In the genomic region with DNA sequence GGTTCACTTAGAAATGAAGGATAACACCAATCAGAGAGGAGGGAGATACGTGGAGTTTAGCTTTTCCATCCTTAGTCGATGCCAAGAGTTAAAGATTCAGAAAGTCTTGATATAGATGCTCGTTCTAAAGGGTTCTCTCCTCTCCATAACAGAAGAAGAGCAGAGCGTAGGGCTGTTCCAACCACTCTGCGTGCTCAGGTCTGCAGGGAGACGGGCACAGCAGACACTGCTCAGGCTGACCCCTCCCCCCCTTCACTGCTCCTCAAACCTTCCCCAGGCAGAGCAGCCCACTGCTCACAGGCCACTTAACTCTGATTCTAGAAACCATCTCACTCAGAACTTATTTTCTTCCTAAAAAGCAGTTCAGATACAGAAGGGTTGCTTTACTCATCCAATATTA, we compare ENCODE assay signal across 22 mouse cellular contexts. TPM values are rescaled to one million over a fixed set of nuclear protein-coding genes. Genes with fewer than 3 reads are reported as not detected.
DNase-seq lines count a peak whose midpoint lies in the region; TF ChIP-seq lines count a peak whose summit lies in the region.
"Had no signal": no experiment of that assay in that cellular context is flagged by ENCODE, and none has a peak within 500 bp of the region (broad histone marks: within the 10 kb centered on the region; RNA-seq: fewer than 3 reads in every experiment).

No protein-coding gene starts in this region.

- H3K27ac ChIP-seq in spleen, adult 2 months (ENCODE audit: insufficient read depth, low read length) = peak overlapping the region; percentile 52
- H3K27ac ChIP-seq: embryonic facial prominence, embryonic 13.5 days; embryonic facial prominence, embryonic 15.5 days; forebrain, embryonic 10.5 days; forebrain, embryonic 12.5 days had no signal

- no peaks in the 10 kb centered on the region for H3K4me1 ChIP-seq in spleen, adult 2 months (ENCODE audit: control insufficient read depth, insufficient read depth, insufficient read length)
- H3K4me1 ChIP-seq: embryonic facial prominence, embryonic 13.5 days; embryonic facial prominence, embryonic 15.5 days; forebrain, embryonic 10.5 days; forebrain, embryonic 12.5 days had no signal

- WGBS in spleen, adult 2 months = 72% methylated on average over 6 of the region's 6 CpGs

- no peaks in the 10 kb centered on the region for H3K27me3 ChIP-seq in spleen, adult 2 months (ENCODE audit: control insufficient read depth, insufficient read depth, low read length)
- H3K27me3 ChIP-seq: embryonic facial prominence, embryonic 13.5 days; embryonic facial prominence, embryonic 15.5 days; forebrain, embryonic 12.5 days had no signal

- no peak overlapping the region for H3K4me3 ChIP-seq in spleen, adult 2 months (ENCODE audit: extremely low read depth, insufficient read depth, insufficient read length)
- H3K4me3 ChIP-seq: embryonic facial prominence, embryonic 13.5 days; embryonic facial prominence, embryonic 15.5 days; erythroblast, embryonic 14.5 days; forebrain, embryonic 10.5 days; forebrain, embryonic 12.5 days had no signal

- TF ChIP-seq POLR2A in spleen, adult 2 months (IDR thresholded peaks at IDR 0.05; ENCODE audit: low read depth, low read length) = no peak

- no peaks in the 10 kb centered on the region for H3K36me3 ChIP-seq in spleen, adult 2 months (ENCODE audit: control insufficient read depth, insufficient read depth, low read length)
- H3K36me3 ChIP-seq: embryonic facial prominence, embryonic 13.5 days; embryonic facial prominence, embryonic 15.5 days; forebrain, embryonic 10.5 days; forebrain, embryonic 12.5 days had no signal

- no peak for TF ChIP-seq CTCF in spleen, adult 2 months (IDR thresholded peaks at IDR 0.05; ENCODE audit: extremely low read depth, insufficient read depth, insufficient read length, insufficient replicate concordance)

- DNase-seq in heart, adult 11 months = peak; percentile 44
- no peak for DNase-seq in heart, adult 8-10 months (ENCODE audit: low spot score)
- no peak for DNase-seq in spleen, adult 2 months (ENCODE audit: low read depth in 1 of 2, low spot score in 2 of 2)
- no peak for DNase-seq in spleen, postnatal 14 days (ENCODE audit: low spot score in 2 of 2)
- peak; percentile 72 for DNase-seq in induced T-regulatory cell, adult 2 months (ENCODE audit: low read depth)
- peak; percentile 67 for DNase-seq in naive thymus-derived CD4-positive, alpha-beta T cell, adult 2 months (ENCODE audit: low read depth)
- DNase-seq in frontal cortex, adult 2 months (ENCODE audit: extremely low spot score in 1 of 2, low spot score in 1 of 2) = no peak
- DNase-seq: adrenal gland, adult 2 months; adrenal gland, postnatal 10 days; adrenal gland, postnatal 25 days; cerebellum, adult 11 months; cerebellum, adult 18-20 months; cerebellum, adult 8-10 months; cerebellum, adult 9-11 months; cerebellum, postnatal 14 days; cerebellum, postnatal 36 days; embryo, embryonic 11 days had no signal

RNA-seq across cellular contexts. Expression of a gene that starts 45.2 kb away (rescaled TPM):
- total RNA-seq in heart, adult 8-10 months (2022) = 100 to 1,000 TPM; 108 to 121 (median 113) TPM
- polyA plus RNA-seq in spleen, adult 2 months (2012; rRNA removed) = 309 and 372 TPM in 2 replicates
- 204 and 283 TPM in 2 replicates for polyA plus RNA-seq in frontal cortex, adult 2 months (2012; rRNA removed)

RNA-seq across cellular contexts. Expression of a gene that starts 45.2 kb away (rescaled TPM):
- 10 to 100 TPM; 40.8 to 49.9 (median 44.7) TPM for total RNA-seq in heart, adult 8-10 months (2022)
- 17.9 and 23.4 TPM in 2 replicates for polyA plus RNA-seq in spleen, adult 2 months (2012; rRNA removed)
- polyA plus RNA-seq in frontal cortex, adult 2 months (2012; rRNA removed) = 57.3 and 71.9 TPM in 2 replicates

Comparison
In these comparisons a context has a peak if more than half of its experiments do, and no peak if none do; other contexts are left out.
1. DNase-seq: peak in heart, adult 11 months (single experiment), induced T-regulatory cell, adult 2 months (single experiment) and naive thymus-derived CD4-positive, alpha-beta T cell, adult 2 months (single experiment); none in heart, adult 8-10 months (single experiment), spleen, adult 2 months (0 of 2), spleen, postnatal 14 days (0 of 2) and frontal cortex, adult 2 months (0 of 2).